Mouse (Mus musculus) olfactory bulb, adult 2 months (tissue): ENCODE data around the gene Ust.

Experiments
- CTCF ChIP-seq: fragments of 200-500 bp; IDR thresholded peaks from 2 replicates; pipeline ENCODE4 v1.5.1; 2012; ENCODE audit warnings: low read depth, mild to moderate bottlenecking, low read length, moderate library complexity; ENCODE audit not compliant: insufficient read depth
- POLR2A ChIP-seq: fragments of 200-500 bp; IDR thresholded peaks from 2 replicates; pipeline ENCODE4 v1.6.1; 2012; ENCODE audit warnings: mild to moderate bottlenecking, low read depth, low read length, moderate library complexity; ENCODE audit not compliant: insufficient read depth

GRCm38 (mm10) chr10:8330006-8330405 is 188.6 kb downstream of the Ust start:
- no peak for TF ChIP-seq CTCF
- TF ChIP-seq POLR2A = no peak
